Mouse (Mus musculus): ENCODE data around the gene Nprl2.

The Nprl2 gene

DNA sequence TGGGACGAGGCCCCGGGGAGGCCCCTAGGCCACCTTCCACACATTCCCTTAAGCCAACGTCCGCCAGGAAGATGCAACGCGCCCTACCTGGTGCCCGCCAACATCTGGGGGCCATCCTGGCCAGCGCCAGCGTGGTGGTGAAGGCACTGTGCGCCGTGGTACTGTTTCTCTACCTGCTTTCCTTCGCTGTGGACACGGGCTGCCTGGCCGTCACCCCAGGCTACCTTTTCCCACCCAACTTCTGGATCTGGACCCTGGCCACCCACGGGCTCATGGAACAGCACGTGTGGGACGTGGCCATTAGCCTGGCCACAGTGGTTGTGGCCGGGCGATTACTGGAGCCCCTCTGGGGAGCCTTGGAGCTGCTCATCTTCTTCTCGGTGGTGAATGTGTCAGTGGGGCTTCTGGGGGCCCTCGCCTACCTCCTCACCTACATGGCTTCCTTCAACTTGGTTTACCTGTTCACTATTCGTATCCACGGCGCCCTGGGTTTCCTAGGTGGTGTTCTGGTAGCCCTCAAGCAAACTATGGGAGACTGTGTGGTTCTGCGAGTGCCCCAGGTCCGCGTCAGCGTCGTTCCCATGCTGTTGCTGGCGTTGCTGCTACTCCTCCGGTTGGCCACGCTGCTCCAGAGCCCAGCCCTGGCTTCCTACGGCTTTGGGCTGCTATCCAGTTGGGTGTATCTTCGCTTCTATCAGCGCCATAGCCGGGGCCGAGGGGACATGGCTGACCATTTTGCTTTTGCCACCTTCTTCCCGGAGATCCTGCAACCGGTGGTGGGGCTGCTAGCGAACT, 7.4 kb upstream of the Nprl2 start:
- no peak for DNase-seq (ENCODE audit: low read depth)

GRCm38 (mm10) chr9:107538231-107538630, 3.8 kb upstream of the Nprl2 start:
- no peak for DNase-seq (ENCODE audit: low read depth)

GRCm38 (mm10) chr9:107538711-107539110, 3.3 kb upstream of the Nprl2 start:
- no peak for DNase-seq (ENCODE audit: low read depth)

- no peak for DNase-seq (ENCODE audit: low read depth)
Observed at GRCm38 (mm10) chr9:107539940-107540339, 2.1 kb upstream of the Nprl2 start.

DNA sequence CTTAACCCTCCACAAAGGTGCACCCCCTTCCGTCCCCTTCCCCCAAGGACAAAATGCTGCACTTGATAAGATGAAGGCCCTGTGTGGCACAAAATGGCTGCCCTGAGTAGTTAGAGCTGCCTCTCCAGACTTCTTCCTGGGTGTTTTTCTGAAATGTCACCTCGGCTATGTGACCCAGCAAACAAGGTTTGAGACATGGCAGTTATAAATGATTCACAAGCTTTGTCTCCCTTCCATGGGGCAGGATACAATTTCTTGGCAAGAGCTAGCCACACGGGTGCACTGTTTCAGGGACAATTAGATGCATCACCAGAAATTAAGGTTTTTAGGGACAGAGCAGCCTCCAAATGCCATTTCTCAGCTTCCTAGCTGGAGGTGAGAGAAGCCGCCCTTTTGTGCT, 1.6 kb upstream of the Nprl2 start:
- no peak for DNase-seq (ENCODE audit: low read depth)

GRCm38 (mm10) chr9:107541005-107541404, 1.0 kb upstream of the Nprl2 start:
- DNase-seq (ENCODE audit: low read depth): no peak

DNA sequence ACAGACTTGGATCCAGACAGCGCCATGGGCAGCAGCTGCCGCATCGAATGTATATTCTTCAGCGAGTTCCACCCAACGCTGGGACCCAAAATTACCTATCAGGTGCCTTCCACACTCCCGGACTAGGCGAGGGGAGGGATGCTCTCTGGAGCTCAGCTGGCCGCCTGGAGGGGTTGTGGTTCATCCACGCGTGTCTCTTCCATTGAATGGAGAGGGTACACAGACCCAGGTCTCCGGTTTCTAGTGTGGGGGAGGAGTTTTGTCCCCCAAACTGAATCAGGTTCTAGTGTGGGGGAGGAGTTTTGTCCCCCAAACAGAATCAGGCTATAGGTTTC, 293 bp downstream of the Nprl2 start:
- DNase-seq (ENCODE audit: low read depth): no peak

DNA sequence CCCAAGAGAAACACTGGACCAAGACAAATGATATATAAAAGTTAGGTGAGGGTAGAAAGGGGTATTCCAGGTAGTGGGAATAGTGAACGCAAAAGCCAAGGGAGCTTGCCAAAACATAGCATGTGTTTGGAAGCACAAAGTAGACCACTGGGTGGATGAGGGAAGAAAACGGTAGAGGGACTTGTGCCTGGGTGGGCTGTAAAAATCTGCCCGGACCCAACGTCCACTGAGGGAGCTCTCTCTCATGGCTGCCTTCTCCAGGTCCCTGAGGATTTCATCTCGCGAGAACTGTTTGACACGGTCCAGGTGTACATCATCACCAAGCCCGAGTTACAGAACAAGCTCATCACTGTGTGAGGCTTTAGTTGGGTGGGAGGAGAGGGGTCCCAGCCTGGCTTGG, 695 bp downstream of the Nprl2 start:
- DNase-seq (ENCODE audit: low read depth): no peak

DNA sequence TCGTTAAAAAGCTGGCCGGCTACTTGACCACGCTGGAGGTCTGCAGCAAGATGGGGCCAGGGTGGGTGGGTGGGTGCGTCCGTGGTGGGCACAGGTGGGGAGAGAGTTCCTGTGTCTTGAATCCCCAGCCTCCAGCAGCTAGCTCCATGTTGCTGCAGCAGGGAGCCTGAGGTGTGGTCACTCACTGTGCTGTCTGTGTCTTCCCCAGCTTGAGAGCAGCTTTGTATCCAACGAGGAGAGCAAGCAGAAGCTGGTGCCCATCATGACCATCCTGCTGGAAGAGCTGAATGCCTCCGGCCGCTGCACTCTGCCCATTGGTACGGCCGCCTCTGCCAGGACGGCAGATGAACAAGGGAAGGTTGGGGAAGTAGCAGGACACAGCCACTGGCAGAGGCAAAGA, 1.3 kb downstream of the Nprl2 start:
- DNase-seq (ENCODE audit: low read depth): no peak

- DNase-seq (ENCODE audit: low read depth): no peak
Observed at GRCm38 (mm10) chr9:107544196-107544700, 2.2 kb downstream of the Nprl2 start.

- DNase-seq (ENCODE audit: low read depth): no peak
Observed at GRCm38 (mm10) chr9:107544729-107545128, 2.7 kb downstream of the Nprl2 start.

DNA sequence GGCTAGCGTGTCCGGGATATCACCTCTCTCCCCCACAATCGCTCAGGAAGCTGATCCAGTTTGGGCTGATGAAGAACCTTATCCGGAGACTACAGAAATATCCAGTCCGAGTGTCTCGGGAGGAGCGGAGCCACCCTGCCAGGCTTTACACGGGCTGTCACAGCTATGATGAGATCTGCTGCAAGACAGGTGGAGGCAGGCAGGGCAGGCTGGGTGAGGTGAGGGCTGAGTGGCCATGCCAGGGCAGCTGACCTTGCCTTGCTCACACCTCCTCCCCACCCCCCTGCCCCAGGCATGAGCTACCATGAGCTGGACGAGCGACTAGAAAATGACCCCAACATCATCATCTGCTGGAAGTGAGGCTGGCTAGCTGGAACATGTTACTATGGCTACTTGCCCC, 3.2 kb downstream of the Nprl2 start:
- DNase-seq (ENCODE audit: low read depth): no peak

DNA sequence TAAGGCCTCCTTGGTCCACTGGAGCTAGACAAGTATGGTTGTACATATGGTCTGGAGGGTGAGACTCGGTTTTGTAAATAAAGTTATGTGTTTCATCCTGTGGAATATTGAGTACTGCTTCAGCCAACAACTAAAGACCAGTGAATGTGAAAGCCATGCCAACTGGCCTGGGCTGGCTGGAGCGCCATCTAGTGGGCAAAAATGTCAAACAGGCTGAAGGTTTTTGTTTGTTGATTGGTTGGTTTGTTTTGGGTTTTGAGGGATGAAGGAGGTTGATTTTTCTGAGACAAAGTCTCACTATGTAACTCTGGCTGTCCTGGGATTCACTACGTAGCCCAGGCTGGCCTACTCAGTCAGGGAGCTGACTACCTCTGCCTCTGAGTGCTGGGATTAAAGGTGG, 3.6 kb downstream of the Nprl2 start:
- DNase-seq (ENCODE audit: low read depth): peak; percentile 74

- peak; percentile 92 for DNase-seq (ENCODE audit: low read depth)
Observed at GRCm38 (mm10) chr9:107547026-107547425, 5.0 kb downstream of the Nprl2 start, which contains the start of gene Zmynd10. TSS of gene Zmynd10 (plus strand) at chr9:107547298.

DNA sequence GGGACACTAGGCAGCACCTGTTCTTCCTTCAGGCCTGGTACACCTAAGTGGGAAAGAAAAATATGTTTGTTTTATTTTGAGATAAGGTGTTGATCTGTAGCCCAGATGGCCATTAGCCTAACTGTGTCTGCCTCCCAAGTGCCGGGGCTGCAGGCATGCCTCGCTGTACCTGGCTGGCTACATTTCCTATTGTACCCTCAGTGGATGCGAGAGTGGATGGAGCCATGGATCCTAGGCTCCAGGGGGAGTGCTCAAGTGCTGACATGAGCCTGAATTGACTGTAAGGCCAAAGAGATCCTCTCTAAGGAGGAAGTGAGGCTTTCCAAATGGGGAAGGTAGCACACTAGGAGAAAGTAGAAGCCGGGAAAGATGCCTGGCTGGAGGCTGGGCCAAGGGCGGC, 5.9 kb downstream of the Nprl2 start:
- no peak for DNase-seq (ENCODE audit: low read depth)

DNA sequence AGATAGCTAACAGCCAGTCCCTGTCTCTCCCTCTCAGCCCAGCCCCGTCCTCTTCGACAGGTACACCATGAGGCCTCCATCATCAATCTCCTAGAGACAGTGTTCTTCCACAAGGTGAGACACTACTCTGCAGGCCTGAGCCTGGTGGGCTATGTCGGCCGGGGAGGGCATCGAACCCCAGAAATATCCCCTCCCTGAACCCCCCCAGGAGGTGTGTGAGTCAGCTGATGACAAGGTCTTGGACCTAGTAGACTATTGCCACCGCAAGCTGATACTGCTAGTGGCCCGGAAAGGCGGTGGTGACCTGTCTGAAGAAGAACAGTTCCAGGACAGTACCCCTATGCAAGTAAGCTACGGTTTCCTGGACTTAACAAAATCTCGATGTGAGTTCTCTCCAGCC, 6.8 kb downstream of the Nprl2 start:
- DNase-seq (ENCODE audit: low read depth): no peak

DNA sequence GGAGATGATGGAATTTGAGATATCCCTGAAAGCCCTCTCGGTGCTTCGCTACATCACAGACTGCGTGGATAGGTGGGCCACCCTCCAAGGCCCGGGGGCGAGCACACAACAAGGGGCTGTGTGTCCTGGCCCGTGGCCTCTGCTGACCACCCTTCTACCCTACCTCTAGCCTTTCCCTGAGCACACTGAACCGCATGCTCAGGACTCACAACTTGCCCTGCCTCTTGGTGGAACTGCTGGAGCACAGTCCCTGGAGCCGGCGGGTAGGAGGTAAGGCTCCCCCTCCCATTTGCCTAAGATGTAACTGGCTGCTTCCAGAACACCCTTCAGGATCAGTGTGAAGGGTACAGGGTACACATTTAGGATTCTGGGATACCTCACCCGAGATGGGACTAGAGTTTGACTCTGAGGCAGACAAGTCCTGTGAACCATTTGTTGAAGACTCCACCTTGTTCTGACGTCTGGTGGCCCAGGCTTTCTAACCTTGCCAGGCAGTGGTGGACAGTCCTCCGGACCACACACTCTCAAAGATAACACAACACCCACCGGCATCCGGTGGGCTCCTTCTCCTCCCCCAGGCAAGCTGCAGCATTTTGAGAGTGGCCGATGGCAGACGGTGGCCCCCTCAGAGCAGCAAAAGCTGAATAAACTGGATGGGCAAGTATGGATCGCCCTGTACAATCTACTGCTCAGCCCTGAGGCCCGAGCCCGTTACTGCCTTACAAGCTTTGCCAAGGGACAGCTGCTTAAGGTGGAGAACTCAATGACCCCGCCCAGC, 7.5 kb downstream of the Nprl2 start:
- DNase-seq (ENCODE audit: low read depth): no peak

DNA sequence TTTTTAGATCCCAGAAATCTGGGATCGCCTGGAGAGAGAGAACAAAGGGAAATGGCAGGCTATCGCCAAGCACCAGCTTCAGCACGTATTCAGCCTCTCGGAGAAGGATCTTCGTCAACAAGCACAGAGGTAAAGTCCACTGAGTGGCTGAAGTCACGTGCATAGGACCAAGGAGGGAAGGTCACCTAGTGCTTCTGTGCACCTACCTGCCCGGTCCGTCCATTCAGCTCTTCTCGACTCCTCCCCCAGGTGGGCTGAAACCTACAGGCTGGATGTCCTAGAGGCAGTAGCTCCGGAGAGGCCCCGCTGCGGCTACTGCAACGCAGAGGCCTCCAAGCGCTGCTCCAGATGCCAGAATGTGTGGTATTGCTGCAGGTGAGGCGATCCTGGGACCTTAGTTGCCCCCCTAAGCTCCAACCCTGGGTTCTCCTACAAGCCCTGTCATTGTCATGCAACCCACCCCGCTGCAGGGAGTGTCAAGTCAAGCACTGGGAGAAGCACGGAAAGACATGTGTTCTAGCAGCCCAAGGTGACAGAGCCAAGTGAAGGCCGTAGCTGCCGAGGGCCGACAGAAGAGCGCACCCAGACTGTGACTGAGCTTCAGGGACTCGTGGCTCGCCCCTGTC, 8.6 kb downstream of the Nprl2 start:
- no peak for DNase-seq (ENCODE audit: low read depth)

- DNase-seq (ENCODE audit: low read depth): no peak
Observed at GRCm38 (mm10) chr9:107551117-107551889, 9.3 kb downstream of the Nprl2 start, which contains the start of gene Rassf1. TSS of gene Rassf1 (plus strand) at chr9:107551555.

DNA sequence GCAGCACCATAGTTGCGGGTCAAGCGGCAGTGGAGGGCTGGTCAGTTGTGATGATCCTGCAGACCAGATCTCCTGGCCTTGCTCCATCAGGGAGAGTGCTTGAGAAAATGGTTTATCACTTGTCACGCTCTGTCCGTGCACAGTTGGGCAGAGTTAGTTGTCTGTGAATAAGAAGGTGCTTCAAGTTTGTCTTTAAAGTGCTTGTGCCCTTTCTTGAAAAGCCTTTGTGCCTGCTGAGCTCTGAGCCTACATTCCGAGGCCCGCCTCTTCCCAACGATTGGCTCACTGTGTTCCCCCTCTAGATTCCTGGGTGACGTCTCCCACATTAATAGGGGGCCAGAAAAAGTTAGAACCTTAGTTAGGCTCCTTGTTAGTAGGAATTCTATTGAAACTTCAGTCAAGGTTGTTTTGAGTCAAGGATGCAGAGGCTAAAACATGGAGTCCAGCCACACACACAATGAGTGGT, 9.9 kb downstream of the Nprl2 start:
- DNase-seq (ENCODE audit: low read depth): no peak

DNA sequence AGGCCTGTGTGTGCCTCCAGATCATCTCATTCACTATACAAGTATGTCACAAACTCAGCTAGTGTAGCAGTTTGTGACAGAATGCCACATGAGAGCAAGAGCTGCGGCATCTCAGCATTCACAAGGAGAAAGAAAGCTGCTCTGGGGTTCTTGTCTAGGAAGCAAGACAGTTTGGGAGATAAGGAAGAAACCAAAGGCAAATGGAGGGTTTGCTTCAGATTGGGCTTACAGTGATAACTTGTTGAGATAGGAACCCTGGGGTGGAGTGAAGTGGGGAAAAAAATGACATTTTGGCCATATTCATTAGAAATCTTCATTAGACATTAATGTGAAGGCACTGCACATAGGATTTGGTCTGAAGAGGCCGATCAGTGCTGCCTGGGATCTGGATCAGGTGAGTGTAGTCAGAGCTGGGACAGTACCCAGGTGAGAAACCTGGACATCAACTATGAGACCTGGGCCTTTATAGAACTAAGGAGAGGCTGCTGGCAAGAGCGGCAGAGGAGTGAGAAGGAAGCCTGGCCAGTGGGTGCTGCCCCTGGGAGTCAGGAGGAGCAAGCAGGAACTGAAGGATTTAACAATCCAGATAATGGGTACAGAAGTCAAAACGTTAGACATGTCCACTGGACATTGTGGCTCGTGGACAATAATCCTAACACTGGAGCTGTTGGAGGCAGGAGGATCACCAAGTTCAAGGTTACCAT, 10.8 kb downstream of the Nprl2 start:
- DNase-seq (ENCODE audit: low read depth): no peak

All from c-Kit-positive CD71-positive TER-119-negative erythroid progenitor cells, embryonic 14.5 days (primary cell).